Mouse (Mus musculus) olfactory bulb, adult 2 months (tissue): Measurements from ENCODE around the gene Mus81.

Experiments
- CTCF ChIP-seq: fragments of 200-500 bp; IDR thresholded peaks from 2 replicates; pipeline ENCODE4 v1.5.1; 2012; ENCODE audit warnings: low read depth, mild to moderate bottlenecking, low read length, moderate library complexity; ENCODE audit not compliant: insufficient read depth
- POLR2A ChIP-seq: fragments of 200-500 bp; IDR thresholded peaks from 2 replicates; pipeline ENCODE4 v1.6.1; 2012; ENCODE audit warnings: mild to moderate bottlenecking, low read depth, low read length, moderate library complexity; ENCODE audit not compliant: insufficient read depth

- TF ChIP-seq CTCF (no peak), POLR2A (no peak)
Observed at GRCm38 (mm10) chr19:5511074-5511632, 23.0 kb upstream of the Mus81 start.
